Mouse (Mus musculus): Measurements from ENCODE around the gene Fam186a. TPM values are rescaled to one million over a fixed set of nuclear protein-coding genes. Genes with fewer than 3 reads are reported as not detected.

The Fam186a gene
- total and polyA plus RNA-seq, 3 experiments = not detected

DNA sequence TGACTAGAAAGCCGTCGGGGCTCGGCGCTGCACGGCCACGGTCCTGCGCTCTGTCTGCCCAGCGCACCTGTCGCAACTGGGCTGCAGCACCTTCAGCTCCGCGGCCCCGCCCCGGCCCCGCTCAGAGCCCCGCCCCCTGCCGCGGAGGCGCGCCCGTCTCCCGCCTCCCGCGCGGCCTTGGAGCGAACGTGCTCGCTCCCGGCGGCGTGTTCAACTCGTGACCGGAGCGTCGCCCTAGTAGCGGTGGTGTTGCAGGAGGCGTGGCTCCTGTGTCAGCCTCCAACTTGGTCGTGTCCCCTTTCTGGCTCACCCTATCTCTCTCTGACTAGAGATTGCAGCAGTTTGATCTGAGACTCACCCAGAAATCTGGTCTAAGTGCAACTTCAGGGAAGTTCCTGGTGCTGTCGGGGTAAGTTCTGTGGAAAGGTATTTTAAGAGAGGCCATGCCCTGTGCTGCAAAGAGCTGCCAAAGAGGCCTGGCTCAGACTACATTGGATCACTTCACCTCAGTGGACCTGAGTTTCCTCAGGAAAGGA, 91.5 kb downstream of the Fam186a start, which contains the start of gene Lima1:
TSS of gene Lima1 (minus strand) at position 123 of the 536 bp plus-strand sequence.
- Histone ChIP-seq H3K9me3 (replicated peaks; ENCODE audit: insufficient read depth, low read length) (no peaks in the 10 kb centered on the region), H3K9ac (ENCODE audit: control insufficient read depth, low read depth, low read length, poor library complexity, severe bottlenecking) (peak within 1 kb of the TSS; percentile 0; the same call in 1 of the 2 replicates), H3K27ac (ENCODE audit: control insufficient read depth, low read depth, low read length) (no peak within 1 kb of the TSS), H3K36me3 (ENCODE audit: control insufficient read depth in 1 of 2, insufficient read depth in 2 of 2, low read length in 2 of 2) (no peaks in the 10 kb centered on the region), H3K4me1 (ENCODE audit: control insufficient read depth in 1 of 2, insufficient read depth in 2 of 2, low read length in 2 of 2) (peaks cover 0 to 16% of the 10 kb centered on the region in 2 experiments; a peak in 2 of 4 replicates), H3K27me3 (ENCODE audit: control insufficient read depth in 1 of 2, insufficient read depth in 2 of 2, low read length in 2 of 2) (peaks cover 14 to 21% of the 10 kb centered on the region in 2 experiments), H3K4me3 (ENCODE audit: control insufficient read depth in 1 of 2, insufficient read depth in 1 of 2, low read depth in 2 of 2, low read length in 2 of 2) (peak within 1 kb of the TSS; percentile 13 to 44; a peak in 3 of 4 replicates), H3K79me2 (ENCODE audit: control insufficient read depth, insufficient read depth, low read length, poor library complexity) (no peaks in the 10 kb centered on the region)
- TF ChIP-seq ZNF384 (IDR thresholded peaks at IDR 0.05; ENCODE audit: low read depth, low read length) = no peak
- no peak for TF ChIP-seq RAD21 (IDR thresholded peaks at IDR 0.05; ENCODE audit: low read depth, low read length)
- peak; percentile 80 for TF ChIP-seq USF1 (IDR thresholded peaks at IDR 0.05; ENCODE audit: low read depth, low read length)
- TF ChIP-seq TCF12 (IDR thresholded peaks at IDR 0.05; ENCODE audit: low read depth, low read length) = no peak
- TF ChIP-seq BHLHE40 (IDR thresholded peaks at IDR 0.05; ENCODE audit: borderline replicate concordance, low read depth, low read length) = peak; percentile 63; the same call in 1 of the 2 replicates
- TF ChIP-seq GATA1 (IDR thresholded peaks at IDR 0.05; ENCODE audit: low read depth, low read length) = peak; percentile 32; the same call in 1 of the 2 replicates
- TF ChIP-seq RCOR1 (IDR thresholded peaks at IDR 0.05; ENCODE audit: low read depth, low read length) = peak; percentile 85
- TF ChIP-seq MAFK (IDR thresholded peaks at IDR 0.05; ENCODE audit: borderline replicate concordance, low read depth, low read length) = no peak
- TF ChIP-seq MAX (IDR thresholded peaks at IDR 0.05; ENCODE audit: low read length) = peak; percentile 52; the same call in 1 of the 2 replicates
- peak; percentile 56; the same call in 1 of the 2 replicates for TF ChIP-seq MXI1 (IDR thresholded peaks at IDR 0.05; ENCODE audit: low read depth, low read length)
- DNase-seq (ENCODE audit: low read depth, low spot score) = peak; percentile 90

DNA sequence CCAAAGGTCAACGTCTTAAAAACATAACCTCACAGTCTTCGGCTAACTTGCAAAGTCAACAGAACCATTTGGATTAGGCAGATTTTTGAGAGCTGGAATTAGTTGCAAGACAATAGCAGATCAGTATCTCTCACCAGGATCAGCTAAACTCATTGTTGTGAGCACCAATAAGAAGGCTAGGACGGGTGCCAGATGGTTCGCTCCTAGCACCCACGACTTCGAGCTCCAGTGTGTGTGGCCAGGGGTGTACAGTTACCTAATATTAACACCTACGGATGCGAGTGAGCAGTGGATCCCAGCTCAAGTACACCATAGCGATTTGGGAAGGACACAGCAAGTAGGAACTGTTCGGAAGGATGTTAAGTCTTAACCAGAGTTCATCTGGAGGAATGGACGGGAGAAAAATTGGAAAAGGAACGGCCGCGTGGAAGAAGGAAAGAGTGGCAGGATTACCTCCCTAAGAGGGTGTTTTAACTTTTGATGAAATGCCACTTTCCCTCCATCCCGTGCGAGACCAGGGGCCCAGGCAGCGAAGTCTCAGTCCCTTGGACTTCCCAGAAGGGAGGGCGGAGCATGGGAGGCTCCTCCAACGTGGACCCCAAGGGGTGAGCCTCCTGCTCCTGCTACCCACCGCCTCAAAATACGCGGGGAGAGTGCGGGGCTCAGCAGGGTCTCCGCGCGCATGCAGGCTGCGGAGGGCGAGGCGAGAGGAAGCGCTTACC, 92.1 kb downstream of the Fam186a start:
- Histone ChIP-seq H3K36me3 (ENCODE audit: control insufficient read depth in 1 of 2, insufficient read depth in 2 of 2, low read length in 2 of 2) (no peaks in the 10 kb centered on the region), H3K4me3 (ENCODE audit: control insufficient read depth in 1 of 2, insufficient read depth in 1 of 2, low read depth in 2 of 2, low read length in 2 of 2) (peak overlapping the region; percentile 13 to 44; a peak in 3 of 4 replicates), H3K27ac (ENCODE audit: control insufficient read depth, low read depth, low read length) (no peak overlapping the region), H3K79me2 (ENCODE audit: control insufficient read depth, insufficient read depth, low read length, poor library complexity) (no peaks in the 10 kb centered on the region), H3K4me1 (ENCODE audit: control insufficient read depth in 1 of 2, insufficient read depth in 2 of 2, low read length in 2 of 2) (peaks cover 0 to 16% of the 10 kb centered on the region in 2 experiments; a peak in 2 of 4 replicates), H3K27me3 (ENCODE audit: control insufficient read depth in 1 of 2, insufficient read depth in 2 of 2, low read length in 2 of 2) (peaks cover 12 to 15% of the 10 kb centered on the region in 2 experiments), H3K9ac (ENCODE audit: control insufficient read depth, low read depth, low read length, poor library complexity, severe bottlenecking) (no peak overlapping the region), H3K9me3 (replicated peaks; ENCODE audit: insufficient read depth, low read length) (no peaks in the 10 kb centered on the region)
- peak; percentile 16 for DNase-seq (ENCODE audit: low read depth, low spot score)
- no peak for TF ChIP-seq SMC3 (IDR thresholded peaks at IDR 0.05; ENCODE audit: low read depth, low read length)
- TF ChIP-seq JUND (IDR thresholded peaks at IDR 0.05; ENCODE audit: low read depth, low read length) = no peak
- peak in 1 of 2 experiments; percentile 28; a peak in 1 of 4 replicates for TF ChIP-seq POLR2A (IDR thresholded peaks at IDR 0.05; ENCODE audit: control insufficient read depth in 1 of 2, insufficient read depth in 1 of 2, low read depth in 1 of 2, low read length in 2 of 2, poor library complexity in 1 of 2)
- no peak for TF ChIP-seq TAL1 (IDR thresholded peaks at IDR 0.05; ENCODE audit: low read length)
- no peak for TF ChIP-seq NELFE (IDR thresholded peaks at IDR 0.05; ENCODE audit: low read depth, low read length)

Data from MEL (cell line).